22 mouse cellular contexts compared by ENCODE assay signal in genomic region chr5:76924296-76924695, GRCm38 (mm10).
"Had no signal": no experiment of that assay in that cellular context is flagged by ENCODE, and none has a peak within 500 bp of the region (broad histone marks: within the 10 kb centered on the region; RNA-seq: fewer than 3 reads in every experiment).

No protein-coding gene starts in this region.

- H3K27ac ChIP-seq: limb, embryonic 12.5 days; limb, embryonic 15.5 days; liver, embryonic 14.5 days; macrophage; midbrain, embryonic 13.5 days; neural tube, embryonic 13.5 days; stomach, embryonic 15.5 days had no signal

- ATAC-seq: liver, postnatal 0 days; lung, postnatal 0 days; midbrain, embryonic 13.5 days; midbrain, embryonic 16.5 days had no signal

- DNase-seq: kidney, adult 18-20 months; kidney, postnatal 4 days; left cerebral cortex, postnatal 4 days; liver, postnatal 0 days; lung, embryonic 14.5 days; retina, postnatal 1 day; right cerebral cortex, postnatal 25 days; spleen, adult 18-20 months; thymus, adult 2 months; thymus, postnatal 14 days; thymus, postnatal 4 days had no signal

- H3K4me3 ChIP-seq: limb, embryonic 12.5 days; limb, embryonic 15.5 days; midbrain, embryonic 13.5 days; myocyte; neural tube, embryonic 13.5 days; stomach, embryonic 15.5 days had no signal

- H3K4me1 ChIP-seq: midbrain, embryonic 13.5 days; neural tube, embryonic 13.5 days; stomach, embryonic 15.5 days had no signal

- H3K9ac ChIP-seq: limb, embryonic 12.5 days; limb, embryonic 15.5 days; liver, embryonic 14.5 days; liver, postnatal 0 days; lung, embryonic 14.5 days; midbrain, embryonic 13.5 days; neural tube, embryonic 13.5 days; stomach, embryonic 15.5 days had no signal

- H3K27me3 ChIP-seq: limb, embryonic 12.5 days; limb, embryonic 15.5 days; midbrain, embryonic 13.5 days; neural tube, embryonic 13.5 days; stomach, embryonic 15.5 days had no signal

- H3K9me3 ChIP-seq: limb, embryonic 12.5 days; limb, embryonic 15.5 days; stomach, embryonic 15.5 days had no signal

- H3K4me2 ChIP-seq: limb, embryonic 12.5 days; limb, embryonic 15.5 days; liver, embryonic 11.5 days; lung, embryonic 14.5 days; midbrain, embryonic 13.5 days; neural tube, embryonic 13.5 days; stomach, embryonic 15.5 days had no signal
